Mouse (Mus musculus): ENCODE measurements around the gene Hbp1. TPM values are rescaled to one million over a fixed set of nuclear protein-coding genes. Genes with fewer than 3 reads are reported as not detected.
A peak's percentile ranks its signal among the peaks of the same experiment; 100 is the strongest.

Gene Hbp1
- polyA plus RNA-seq (2012; rRNA removed), result 43.5 and 46.2 TPM in 2 replicates

DNA sequence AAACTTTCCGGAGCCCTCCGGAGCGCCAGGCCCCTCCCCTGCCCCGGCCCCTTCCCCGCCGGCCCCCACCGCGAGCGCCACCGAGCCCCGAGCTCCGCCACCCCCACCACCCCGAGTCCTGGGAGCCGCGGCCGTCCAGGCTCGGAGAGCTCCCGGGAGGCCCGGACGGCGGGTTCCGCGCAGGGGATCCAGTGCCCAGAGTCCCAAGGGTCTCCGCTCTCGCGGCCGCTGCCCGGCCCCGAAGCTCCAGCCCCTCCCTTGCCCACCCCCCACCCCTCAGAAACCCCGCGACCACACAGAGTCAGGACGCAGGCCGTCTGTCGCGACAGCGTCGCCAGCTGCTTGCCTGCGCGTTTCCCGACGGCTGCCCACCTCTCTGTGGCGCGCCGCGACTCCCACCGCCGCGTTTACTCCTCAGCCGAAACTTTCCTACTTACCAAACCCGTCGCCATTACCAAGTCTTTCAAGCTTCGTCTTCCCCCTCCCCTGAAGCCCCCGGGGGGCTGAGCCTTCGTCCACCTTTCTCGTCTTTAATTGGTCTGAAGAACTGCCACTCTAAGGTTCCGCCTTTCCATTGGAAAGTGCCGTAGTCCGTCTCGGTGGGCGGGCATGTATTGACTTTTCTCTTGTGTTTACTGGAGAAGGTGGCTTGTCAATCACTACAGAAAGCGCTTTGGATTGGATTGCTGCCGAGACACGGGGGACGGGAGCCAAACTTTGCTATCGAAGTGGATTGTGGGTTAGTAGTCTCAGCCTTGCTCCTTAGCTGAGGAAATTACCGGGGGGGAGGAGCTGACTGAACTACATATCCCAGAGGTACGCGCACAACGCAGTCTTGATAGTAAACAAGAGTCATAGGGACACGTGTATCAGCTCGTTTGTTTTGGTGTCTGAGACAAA, at the start of gene Hbp1:
TSS of gene Hbp1 (minus strand) at position 777 of the 900 bp plus-strand sequence.
- TF ChIP-seq CTCF (IDR thresholded peaks at IDR 0.05; ENCODE audit: borderline replicate concordance, insufficient read depth, low read depth, low read length) (no peak), POLR2A (IDR thresholded peaks at IDR 0.05; ENCODE audit: borderline replicate concordance, insufficient read depth, low read length) (peak; percentile 58; the same call in 1 of the 2 replicates)
- peak within 1 kb of the TSS; percentile 80 for H3K27ac ChIP-seq (ENCODE audit: insufficient read depth, low read length)
- DNase-seq, result peak; percentile 100
- WGBS, result under 1% methylated on average over 71 of the region's 71 CpGs
- no peaks in the 10 kb centered on the region; the same call in 1 of the 2 replicates for H3K4me1 ChIP-seq (ENCODE audit: control insufficient read depth, insufficient read depth, low read length)
- H3K27me3 ChIP-seq (ENCODE audit: control insufficient read depth, insufficient read depth, low read length), result no peaks in the 10 kb centered on the region
- H3K4me3 ChIP-seq (replicated peaks; ENCODE audit: insufficient read depth, low read depth, low read length), result peak within 1 kb of the TSS; percentile 90

GRCm38 (mm10) chr12:31998706-31999105, 48.4 kb upstream of the Hbp1 start:
- DNase-seq, result no peak
- H3K27ac ChIP-seq (ENCODE audit: insufficient read depth, low read length), result no peak overlapping the region
- WGBS, result 89% methylated on average over 5 of the region's 5 CpGs
- no peak overlapping the region for H3K4me3 ChIP-seq (replicated peaks; ENCODE audit: insufficient read depth, low read depth, low read length)
- H3K4me1 ChIP-seq (ENCODE audit: control insufficient read depth, insufficient read depth, low read length), result no peaks in the 10 kb centered on the region
- TF ChIP-seq CTCF (IDR thresholded peaks at IDR 0.05; ENCODE audit: borderline replicate concordance, insufficient read depth, low read depth, low read length), result no peak
- TF ChIP-seq POLR2A (IDR thresholded peaks at IDR 0.05; ENCODE audit: borderline replicate concordance, insufficient read depth, low read length), result no peak
- no peaks in the 10 kb centered on the region for H3K27me3 ChIP-seq (ENCODE audit: control insufficient read depth, insufficient read depth, low read length)

DNA sequence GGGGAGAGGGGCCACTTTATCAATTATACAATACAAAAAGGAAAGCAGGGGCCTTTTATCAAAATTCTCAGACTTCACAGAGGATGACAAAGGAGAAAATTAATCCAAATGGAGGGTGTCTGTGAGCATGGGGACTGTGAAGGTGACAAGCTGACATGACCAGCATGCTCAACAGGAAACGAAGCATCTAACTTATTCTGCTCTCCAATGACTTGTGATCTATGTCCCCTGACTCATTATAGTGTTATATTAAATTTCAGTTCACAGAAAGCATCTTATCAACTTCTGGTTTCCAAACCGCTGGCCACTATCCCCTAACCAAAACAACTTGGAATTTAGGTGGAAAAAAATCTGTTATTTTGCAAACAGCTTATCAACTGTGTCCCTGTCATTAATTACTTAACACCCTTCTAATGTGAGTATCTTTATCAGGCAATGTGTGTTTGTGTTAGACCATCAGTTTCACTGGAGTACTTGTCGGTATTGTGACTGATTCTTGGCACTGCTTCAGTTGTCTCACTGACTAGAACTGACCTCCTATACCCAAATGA, 47.1 kb upstream of the Hbp1 start:
- H3K4me1 ChIP-seq (ENCODE audit: control insufficient read depth, insufficient read depth, low read length), result no peaks in the 10 kb centered on the region
- no peak overlapping the region for H3K27ac ChIP-seq (ENCODE audit: insufficient read depth, low read length)
- no peak overlapping the region for H3K4me3 ChIP-seq (replicated peaks; ENCODE audit: insufficient read depth, low read depth, low read length)
- no peaks in the 10 kb centered on the region; the same call in 1 of the 2 replicates for H3K27me3 ChIP-seq (ENCODE audit: control insufficient read depth, insufficient read depth, low read length)
- WGBS, result 87% methylated on average over 3 of the region's 3 CpGs
- TF ChIP-seq POLR2A (IDR thresholded peaks at IDR 0.05; ENCODE audit: borderline replicate concordance, insufficient read depth, low read length) (no peak), CTCF (IDR thresholded peaks at IDR 0.05; ENCODE audit: borderline replicate concordance, insufficient read depth, low read depth, low read length) (no peak)
- no peak for DNase-seq

DNA sequence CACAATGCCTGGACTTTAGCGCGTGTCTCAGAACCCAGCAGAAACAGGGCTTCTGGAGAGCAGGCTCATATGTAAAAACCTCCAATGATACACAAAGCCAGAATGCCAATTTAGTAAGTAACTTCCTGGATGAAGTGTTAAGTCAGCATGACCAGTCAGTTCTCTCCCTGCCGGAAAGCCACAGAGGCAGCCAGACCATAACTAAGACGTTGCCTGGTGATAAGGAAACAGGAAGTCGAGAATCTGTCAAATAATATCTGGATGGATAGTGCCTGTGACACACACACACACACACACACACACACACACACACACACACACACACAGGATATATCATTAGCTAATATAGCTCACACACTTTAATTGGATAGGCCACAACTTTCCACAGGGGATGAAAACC, 46.5 kb upstream of the Hbp1 start:
- H3K4me3 ChIP-seq (replicated peaks; ENCODE audit: insufficient read depth, low read depth, low read length), result no peak overlapping the region
- H3K4me1 ChIP-seq (ENCODE audit: control insufficient read depth, insufficient read depth, low read length), result no peaks in the 10 kb centered on the region
- TF ChIP-seq CTCF (IDR thresholded peaks at IDR 0.05; ENCODE audit: borderline replicate concordance, insufficient read depth, low read depth, low read length) (no peak), POLR2A (IDR thresholded peaks at IDR 0.05; ENCODE audit: borderline replicate concordance, insufficient read depth, low read length) (no peak)
- H3K27me3 ChIP-seq (ENCODE audit: control insufficient read depth, insufficient read depth, low read length), result no peaks in the 10 kb centered on the region; the same call in 1 of the 2 replicates
- H3K27ac ChIP-seq (ENCODE audit: insufficient read depth, low read length), result no peak overlapping the region
- no peak for DNase-seq
- WGBS, result 90% methylated on average over 5 of the region's 5 CpGs

DNA sequence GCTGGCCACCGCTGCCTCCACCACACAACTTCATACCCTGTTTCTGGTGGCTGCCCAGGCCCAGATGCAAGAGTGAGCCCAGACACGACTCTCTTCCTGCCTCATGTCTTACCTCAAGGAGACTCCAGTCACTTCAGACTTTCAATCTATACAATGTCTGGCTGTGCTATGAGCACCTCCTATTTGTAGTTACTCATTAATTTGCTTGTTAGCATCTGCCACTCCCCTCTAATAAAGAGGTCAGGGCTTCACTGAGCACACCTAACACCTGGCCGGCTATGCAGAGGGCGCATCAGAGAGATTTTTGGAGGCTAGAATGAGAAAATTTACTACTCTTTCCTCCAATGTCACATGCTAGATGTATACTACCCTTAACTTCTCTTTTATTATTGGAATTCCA, 40.2 kb upstream of the Hbp1 start:
- Histone ChIP-seq H3K27ac (ENCODE audit: insufficient read depth, low read length) (no peak overlapping the region), H3K4me3 (replicated peaks; ENCODE audit: insufficient read depth, low read depth, low read length) (no peak overlapping the region), H3K27me3 (ENCODE audit: control insufficient read depth, insufficient read depth, low read length) (no peaks in the 10 kb centered on the region; the same call in 1 of the 2 replicates), H3K4me1 (ENCODE audit: control insufficient read depth, insufficient read depth, low read length) (no peaks in the 10 kb centered on the region)
- no peak for TF ChIP-seq CTCF (IDR thresholded peaks at IDR 0.05; ENCODE audit: borderline replicate concordance, insufficient read depth, low read depth, low read length)
- TF ChIP-seq POLR2A (IDR thresholded peaks at IDR 0.05; ENCODE audit: borderline replicate concordance, insufficient read depth, low read length), result no peak
- no peak for DNase-seq
- 97% methylated on average over 4 of the region's 4 CpGs for WGBS

GRCm38 (mm10) chr12:31989726-31990125, 39.4 kb upstream of the Hbp1 start:
- no peak for DNase-seq
- no peaks in the 10 kb centered on the region for H3K4me1 ChIP-seq (ENCODE audit: control insufficient read depth, insufficient read depth, low read length)
- no peaks in the 10 kb centered on the region; the same call in 1 of the 2 replicates for H3K27me3 ChIP-seq (ENCODE audit: control insufficient read depth, insufficient read depth, low read length)
- no peak overlapping the region for H3K27ac ChIP-seq (ENCODE audit: insufficient read depth, low read length)
- H3K4me3 ChIP-seq (replicated peaks; ENCODE audit: insufficient read depth, low read depth, low read length), result no peak overlapping the region
- TF ChIP-seq POLR2A (IDR thresholded peaks at IDR 0.05; ENCODE audit: borderline replicate concordance, insufficient read depth, low read length), result no peak
- no peak for TF ChIP-seq CTCF (IDR thresholded peaks at IDR 0.05; ENCODE audit: borderline replicate concordance, insufficient read depth, low read depth, low read length)

DNA sequence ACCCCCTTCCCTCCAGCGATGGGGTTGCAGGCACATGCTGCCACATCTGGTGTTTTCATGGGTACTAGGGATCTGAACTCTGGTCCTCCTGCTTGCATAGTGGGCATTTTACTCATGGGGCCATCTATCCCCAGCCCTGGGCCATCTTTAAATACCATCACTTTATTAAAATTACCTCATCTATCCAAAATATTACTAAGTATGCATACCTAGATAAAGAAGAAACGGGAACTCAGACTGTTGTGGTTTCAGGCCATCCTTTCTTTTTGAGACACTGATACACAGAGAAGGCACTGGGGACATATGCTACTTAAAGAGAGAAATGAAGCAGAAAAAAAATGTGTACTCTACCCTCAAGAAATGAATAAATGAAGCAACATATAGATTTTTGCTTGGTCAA, 36.1 kb upstream of the Hbp1 start:
- WGBS, result 97% methylated on average over 2 of the region's 2 CpGs
- Histone ChIP-seq H3K27me3 (ENCODE audit: control insufficient read depth, insufficient read depth, low read length) (no peaks in the 10 kb centered on the region; the same call in 1 of the 2 replicates), H3K4me1 (ENCODE audit: control insufficient read depth, insufficient read depth, low read length) (no peaks in the 10 kb centered on the region), H3K4me3 (replicated peaks; ENCODE audit: insufficient read depth, low read depth, low read length) (no peak overlapping the region), H3K27ac (ENCODE audit: insufficient read depth, low read length) (no peak overlapping the region)
- DNase-seq, result no peak
- TF ChIP-seq POLR2A (IDR thresholded peaks at IDR 0.05; ENCODE audit: borderline replicate concordance, insufficient read depth, low read length), result no peak
- no peak for TF ChIP-seq CTCF (IDR thresholded peaks at IDR 0.05; ENCODE audit: borderline replicate concordance, insufficient read depth, low read depth, low read length)
